Mouse (Mus musculus): ENCODE data around the gene Efhc2.

The Efhc2 gene

GRCm38 (mm10) chrX:17319126-17319583 lies at the start of gene Efhc2:
Efhc2 (minus strand) TSS chrX:17319368.
- DNase-seq (ENCODE audit: low read depth, low spot score) = peak; percentile 4

GRCm38 (mm10) chrX:17365114-17365513 lies 45.9 kb upstream of the Efhc2 start:
- no peak for DNase-seq (ENCODE audit: low read depth, low spot score)

GRCm38 (mm10) chrX:17300349-17300880 lies 18.8 kb downstream of the Efhc2 start:
- DNase-seq (ENCODE audit: low read depth, low spot score) = no peak

DNA sequence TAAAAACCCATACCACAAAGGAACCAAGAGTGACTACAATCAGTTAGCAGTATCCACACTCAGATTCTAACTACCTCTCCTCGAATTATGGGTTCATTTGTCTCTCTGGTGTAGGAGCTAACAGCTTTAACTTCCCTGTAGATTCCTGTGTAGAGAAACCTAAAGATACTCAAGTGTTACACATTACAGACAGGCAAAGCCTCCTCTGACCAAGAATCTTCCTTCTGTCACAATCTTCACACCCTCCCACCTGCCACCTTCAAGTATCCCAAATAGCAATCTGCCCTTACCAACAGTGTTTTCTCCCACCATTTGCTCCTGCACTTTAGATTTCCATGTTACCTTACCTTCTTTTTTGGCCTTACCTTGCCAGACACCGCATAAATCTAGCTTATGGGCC lies 35.3 kb downstream of the Efhc2 start:
- DNase-seq (ENCODE audit: low read depth, low spot score) = no peak

DNA sequence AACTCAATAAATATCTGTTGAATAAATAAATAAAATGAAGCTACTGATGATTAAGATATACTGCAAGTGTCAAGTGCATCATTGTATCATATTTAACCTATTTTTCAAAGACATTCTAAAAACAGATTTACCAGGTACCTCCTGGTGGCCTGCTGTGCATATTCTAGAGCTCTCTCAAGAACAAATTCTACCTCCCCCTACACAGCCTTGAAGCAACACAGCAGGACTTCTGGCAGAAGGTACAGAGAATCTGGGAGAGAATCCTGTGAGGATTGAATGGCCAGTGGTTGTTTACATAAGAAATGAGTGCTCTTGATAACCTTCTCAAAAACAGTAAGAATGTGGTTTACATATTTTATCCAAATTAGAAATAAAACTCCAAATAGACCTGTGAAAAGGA lies 94.0 kb downstream of the Efhc2 start:
- DNase-seq (ENCODE audit: low read depth, low spot score) = no peak

- no peak for DNase-seq (ENCODE audit: low read depth, low spot score)
These were observed 101.7 kb downstream of the Efhc2 start for GRCm38 (mm10) chrX:17217451-17217850.

GRCm38 (mm10) chrX:17213515-17213914 lies 105.7 kb downstream of the Efhc2 start:
- no peak for DNase-seq (ENCODE audit: low read depth, low spot score)

- no peak for DNase-seq (ENCODE audit: low read depth, low spot score)
These were observed 143.4 kb downstream of the Efhc2 start for GRCm38 (mm10) chrX:17175748-17176147.

- DNase-seq (ENCODE audit: low read depth, low spot score) = no peak
These were observed 153.5 kb downstream of the Efhc2 start for GRCm38 (mm10) chrX:17165638-17166037.
